Mouse (Mus musculus): ENCODE data around the gene Rtn4.

GRCm38 (mm10) chr11:29714114-29714513 lies 21.4 kb downstream of the Rtn4 start:
- TF ChIP-seq POLR2A (IDR thresholded peaks at IDR 0.05; ENCODE audit: low read depth, low read length), result no peak
- no peak for TF ChIP-seq CTCF (IDR thresholded peaks at IDR 0.05; ENCODE audit: extremely low read depth, insufficient read length, insufficient replicate concordance, low read depth, low read length)

Data from small intestine, adult 2 months (tissue).